Mouse (Mus musculus) adrenal gland, adult 18-20 months (tissue): ENCODE data around the gene Zbtb3. TPM values are rescaled to one million over a fixed set of nuclear protein-coding genes. Genes with fewer than 3 reads are reported as not detected.
A peak's percentile ranks its signal among the peaks of the same experiment; 100 is the strongest.

Experiments used
- DNase-seq, 2 experiments: peaks; one replicate each; pipeline ENCODE4 v3.0.0; 2021 to 2022; ENCODE audit warnings: low spot score in 2 of 2
- total RNA-seq, 2 experiments: library from RNA; stranded (reverse); gene quantifications; 1 replicate in 1 of 2; 2 replicates in 1 of 2; pipeline ENCODE4 v1.2.3; 2021

The Zbtb3 gene
- total RNA-seq, 2 experiments from 2014 or later, result 2.8 to 3.1 TPM

GRCm38 (mm10) chr19:8839103-8839907 is 37.0 kb downstream of the Zbtb3 start, which contains the start of gene Gng3:
TSS of gene Gng3 (minus strand) at chr19:8839194.
- no peak for DNase-seq

DNA sequence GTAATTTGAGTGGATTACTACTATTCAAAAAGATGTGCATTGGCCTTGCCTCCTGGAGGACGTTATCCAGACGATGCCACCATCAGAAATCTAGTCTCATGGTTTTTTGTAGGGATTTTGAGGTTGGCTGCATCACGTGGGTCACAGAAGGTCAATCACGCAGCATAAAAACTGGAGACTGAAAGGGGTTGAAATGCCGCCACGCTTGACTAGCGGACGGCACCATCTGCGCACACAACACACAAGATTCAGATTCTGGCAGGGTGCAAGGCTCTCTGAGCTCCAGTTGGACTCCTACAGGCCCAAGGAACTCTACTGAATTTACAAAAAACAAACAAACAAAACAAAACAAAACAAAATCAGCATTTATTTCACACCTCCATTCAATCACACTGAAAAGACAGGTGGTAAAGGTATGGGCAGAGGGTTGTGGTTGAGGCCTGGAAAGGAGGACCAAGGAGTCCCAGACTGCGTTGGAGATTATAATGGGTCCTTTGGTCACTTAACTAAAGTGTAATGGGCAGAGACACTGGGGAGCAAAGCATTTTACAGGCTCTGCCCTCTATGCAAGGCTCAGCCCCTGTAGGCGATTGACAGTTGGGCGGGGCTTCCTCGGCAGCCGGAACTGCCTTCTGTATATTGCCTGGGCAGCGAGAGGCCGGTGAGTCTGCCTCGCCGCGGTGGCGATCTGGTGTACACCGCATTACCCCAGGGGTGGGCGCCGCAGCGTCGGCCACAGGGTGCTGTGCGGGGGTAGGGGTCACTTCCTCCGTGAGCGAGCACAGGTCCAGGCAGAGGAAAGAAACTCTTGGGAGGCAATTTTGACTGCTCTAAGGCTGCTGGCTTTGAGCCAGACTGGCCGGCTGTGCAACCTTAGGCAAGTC is 37.8 kb downstream of the Zbtb3 start:
- DNase-seq, result peak; percentile 74 to 76

DNA sequence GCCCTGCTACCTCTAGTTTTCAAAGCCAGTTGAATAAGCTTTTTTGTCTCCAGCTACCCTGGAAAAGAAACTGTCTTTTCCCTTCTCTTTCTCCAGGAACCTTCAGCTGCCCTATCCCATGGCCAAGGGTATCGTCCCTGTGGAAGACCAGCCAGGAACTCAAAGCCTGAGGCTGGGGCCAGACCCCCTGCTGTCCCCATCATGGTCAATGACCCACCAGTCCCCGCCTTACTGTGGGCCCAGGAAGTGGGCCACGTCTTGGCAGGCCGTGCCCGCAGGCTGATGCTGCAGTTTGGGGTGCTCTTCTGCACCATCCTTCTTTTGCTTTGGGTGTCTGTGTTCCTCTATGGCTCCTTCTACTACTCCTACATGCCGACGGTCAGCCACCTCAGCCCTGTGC is 38.7 kb downstream of the Zbtb3 start:
- DNase-seq, result no peak

DNA sequence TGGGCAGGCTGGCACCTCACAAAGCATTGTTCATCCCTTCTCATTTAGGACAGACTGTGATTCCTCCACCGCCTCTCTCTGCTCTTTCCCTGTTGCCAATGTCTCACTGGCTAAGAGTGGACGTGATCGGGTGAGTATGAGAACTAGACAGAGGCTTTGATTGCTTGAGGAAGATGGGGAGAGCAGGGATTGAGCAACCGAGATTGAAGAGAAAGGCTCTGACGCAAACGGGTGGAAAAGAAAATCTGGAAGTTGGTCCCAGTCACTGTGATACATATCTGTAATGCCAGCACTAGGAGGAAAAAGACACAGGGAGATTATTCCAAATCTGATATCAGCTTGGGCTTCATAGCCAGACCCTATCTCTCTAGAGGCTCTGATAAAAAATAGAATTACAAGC is 40.6 kb downstream of the Zbtb3 start:
- DNase-seq, result no peak

GRCm38 (mm10) chr19:8844371-8845129 is 42.2 kb downstream of the Zbtb3 start:
- DNase-seq, result peak; percentile 70 to 81

GRCm38 (mm10) chr19:8848356-8848755 is 46.0 kb downstream of the Zbtb3 start:
- no peak for DNase-seq

DNA sequence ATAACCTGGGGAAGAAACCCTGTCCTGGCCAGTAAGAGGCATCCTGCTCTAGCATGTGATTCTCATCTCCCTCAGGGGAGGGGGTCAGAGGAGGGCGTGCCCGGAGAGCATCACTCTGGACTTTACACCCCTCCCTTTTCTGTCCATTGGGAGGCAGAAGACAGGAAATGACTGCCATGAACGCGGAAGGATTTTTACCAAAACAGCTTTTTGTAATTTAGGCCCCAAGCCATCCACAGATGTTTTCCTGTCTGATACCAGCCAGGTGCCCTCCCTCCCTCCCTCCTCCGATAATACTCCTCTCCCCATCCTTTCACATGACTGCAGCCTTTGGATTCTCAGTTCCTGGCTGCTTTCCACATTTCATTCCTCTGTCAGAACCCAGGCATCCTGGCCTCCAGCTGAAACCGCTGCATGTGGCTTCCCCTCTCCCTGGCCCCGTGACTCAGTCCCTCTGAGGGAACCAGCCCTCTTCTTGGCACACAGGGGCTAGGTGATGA is 48.1 kb downstream of the Zbtb3 start, which contains the start of gene Lrrn4cl:
TSS of gene Lrrn4cl (plus strand) at position 367 of the 500 bp plus-strand sequence.
- DNase-seq, result peak in 1 of 2 experiments; percentile 30

GRCm38 (mm10) chr19:8851639-8852038 is 49.3 kb downstream of the Zbtb3 start:
- DNase-seq, result no peak

- DNase-seq, result no peak
These were observed 50.0 kb downstream of the Zbtb3 start for GRCm38 (mm10) chr19:8852236-8852928.

DNA sequence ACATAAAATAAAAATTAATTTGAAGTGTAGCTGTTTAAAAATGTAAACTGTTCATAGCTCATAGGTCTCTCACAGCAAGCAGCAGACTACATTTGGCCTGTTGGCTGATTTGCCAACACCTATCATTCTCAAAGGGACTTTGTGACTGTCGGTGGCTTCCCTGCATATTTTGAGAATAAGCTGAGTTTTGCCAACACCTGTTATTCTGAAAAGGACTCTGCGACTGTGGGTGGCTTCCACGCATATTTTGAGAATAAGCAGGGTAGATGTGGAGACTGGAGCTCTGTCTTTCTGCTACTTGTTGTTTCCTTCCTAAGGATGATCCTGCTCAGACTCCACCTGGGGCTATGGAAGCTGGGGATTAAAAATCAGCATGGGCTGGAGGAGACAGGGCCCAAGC is 50.8 kb downstream of the Zbtb3 start:
- no peak for DNase-seq

Other genes starting within 250 kb of the Zbtb3 start
- gene Slc22a8, start 211.3 kb upstream of the Zbtb3 start, total RNA-seq, result under 1 TPM; 0.16 to 0.33 TPM
- gene Slc22a6, start 184.5 kb upstream of the Zbtb3 start, total RNA-seq, result under 1 TPM in 1 of 2 experiments, not detected in 1; 0.17 TPM
- gene Chrm1, start 138.8 kb upstream of the Zbtb3 start, total RNA-seq, result 1 to 10 TPM in 1 of 2 experiments, under 1 TPM in 1; 0.60 to 1.5 TPM
- 100 to 1,000 TPM; 373 to 425 TPM for gene Slc3a2, start 79.2 kb upstream of the Zbtb3 start, total RNA-seq
- gene Wdr74, start 66.7 kb upstream of the Zbtb3 start, total RNA-seq, result 10 to 100 TPM; 62.4 to 66.2 TPM
- 1 to 10 TPM; 2.0 to 2.3 TPM for gene 1700092M07Rik, start 61.8 kb upstream of the Zbtb3 start, total RNA-seq
- gene Stx5a, start 61.1 kb upstream of the Zbtb3 start, total RNA-seq, result 100 to 1,000 TPM in 1 of 2 experiments, 10 to 100 TPM in 1; 78.2 to 103 TPM
- 100 to 1,000 TPM; 127 to 144 TPM for gene Nxf1, start 45.5 kb upstream of the Zbtb3 start, total RNA-seq
- gene Tmem223, start 31.6 kb upstream of the Zbtb3 start, total RNA-seq, result 100 to 1,000 TPM; 114 to 116 TPM
- gene Tmem179b, start 28.1 kb upstream of the Zbtb3 start, total RNA-seq, result 10 to 100 TPM; 41.4 to 51.7 TPM
- 10 to 100 TPM; 11.3 to 12.2 TPM for gene Taf6l, start 16.1 kb upstream of the Zbtb3 start, total RNA-seq
- gene Polr2g, start 4.0 kb upstream of the Zbtb3 start, total RNA-seq, result 10 to 100 TPM; 81.3 to 97.9 TPM
- gene Ttc9c, start 16.8 kb downstream of the Zbtb3 start, total RNA-seq, result 10 to 100 TPM; 35.3 to 39.4 TPM
- 10 to 100 TPM; 62.6 to 72.1 TPM for gene Hnrnpul2, start 17.5 kb downstream of the Zbtb3 start, total RNA-seq
- gene AC129217.1, start 27.2 kb downstream of the Zbtb3 start, total RNA-seq, result not detected
- gene Bscl2, start 34.9 kb downstream of the Zbtb3 start, total RNA-seq, result 100 to 1,000 TPM; 144 to 158 TPM
- gene Gng3, start 36.6 kb downstream of the Zbtb3 start, total RNA-seq, result 1 to 10 TPM; 5.9 to 6.9 TPM
- 1 to 10 TPM; 2.3 to 6.6 TPM for gene Lrrn4cl, start 48.2 kb downstream of the Zbtb3 start, total RNA-seq
- 100 to 1,000 TPM; 178 to 202 TPM for gene Ubxn1, start 68.9 kb downstream of the Zbtb3 start, total RNA-seq
- gene Uqcc3, start 78.4 kb downstream of the Zbtb3 start, total RNA-seq, result 10 to 100 TPM; 55.2 to 65.6 TPM
- gene Lbhd1, start 81.2 kb downstream of the Zbtb3 start, total RNA-seq, result 1 to 10 TPM; 6.4 to 7.1 TPM
- gene Gm49403, start 81.4 kb downstream of the Zbtb3 start, total RNA-seq, result not detected
- 10 to 100 TPM; 44.6 to 47.1 TPM for gene 1810009A15Rik, start 86.3 kb downstream of the Zbtb3 start, total RNA-seq
- gene Gm49416, start 86.4 kb downstream of the Zbtb3 start, total RNA-seq, result 1 to 10 TPM; 3.2 to 9.1 TPM
- gene Ints5, start 90.5 kb downstream of the Zbtb3 start, total RNA-seq, result 10 to 100 TPM; 23.3 to 23.9 TPM
- 100 to 1,000 TPM; 163 to 212 TPM for gene Ganab, start 95.5 kb downstream of the Zbtb3 start, total RNA-seq
- gene B3gat3, start 117.8 kb downstream of the Zbtb3 start, total RNA-seq, result 10 to 100 TPM; 60.5 to 65.7 TPM
- 10 to 100 TPM; 29.8 to 49.2 TPM for gene Rom1, start 126.8 kb downstream of the Zbtb3 start, total RNA-seq
- gene Eml3, start 127.0 kb downstream of the Zbtb3 start, total RNA-seq, result 10 to 100 TPM; 41.5 to 59.5 TPM
- 10 to 100 TPM; 81.1 to 89.8 TPM for gene Mta2, start 139.3 kb downstream of the Zbtb3 start, total RNA-seq
- gene Tut1, start 151.3 kb downstream of the Zbtb3 start, total RNA-seq, result 10 to 100 TPM; 23.1 to 26.1 TPM
- gene Eef1g, start 164.5 kb downstream of the Zbtb3 start, total RNA-seq, result 100 to 1,000 TPM; 334 to 342 TPM
- 100 to 1,000 TPM in 1 of 2 experiments, 10 to 100 TPM in 1; 88.9 to 162 TPM for gene Ahnak, start 186.7 kb downstream of the Zbtb3 start, total RNA-seq